Mouse (Mus musculus) brain, embryonic 14.5 days (tissue): Measurements from ENCODE around the gene Rxra.

Experiments used
- CTCF ChIP-seq: fragments of 200-500 bp; IDR thresholded peaks from 2 replicates; pipeline ENCODE4 v1.5.1; 2012; ENCODE audit warnings: inconsistent platforms, mild to moderate bottlenecking, moderate library complexity, borderline replicate concordance; ENCODE audit not compliant: insufficient read depth, insufficient read length; ENCODE audit errors: extremely low read depth
- POLR2A ChIP-seq: fragments of 200-500 bp; IDR thresholded peaks from 2 replicates; pipeline ENCODE4 v1.6.1; 2012; ENCODE audit warnings: mild to moderate bottlenecking, inconsistent platforms, borderline replicate concordance; ENCODE audit not compliant: poor library complexity, insufficient read depth, insufficient read length, severe bottlenecking; ENCODE audit errors: extremely low read depth

DNA sequence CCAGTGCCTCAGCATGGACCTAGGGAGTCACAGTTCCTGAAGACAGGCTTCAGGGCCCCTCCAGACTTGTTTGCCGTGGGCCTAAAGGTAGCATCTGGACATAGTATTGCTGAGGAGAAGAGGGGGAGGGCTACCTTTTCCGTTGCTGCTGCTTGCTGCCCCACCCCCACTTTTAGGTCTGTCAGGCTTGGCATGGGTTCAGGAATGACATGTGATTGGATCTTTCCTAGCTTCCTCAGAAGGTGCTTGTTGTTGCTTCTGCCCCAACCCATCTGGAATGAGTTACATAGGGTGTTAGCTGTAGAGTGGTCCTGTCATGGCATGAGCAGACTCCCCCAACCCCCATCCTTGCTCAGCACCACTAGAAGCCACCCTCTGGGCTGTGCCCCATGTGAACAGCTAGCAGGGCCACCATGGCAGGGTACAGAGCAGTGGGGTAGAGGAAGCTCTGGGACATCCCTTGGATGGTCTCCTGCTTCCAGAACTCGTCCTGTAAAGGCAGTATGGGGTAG lies 34.7 kb downstream of the Rxra start:
- TF ChIP-seq POLR2A (no peak), CTCF (no peak)
